Mouse (Mus musculus) midbrain, embryonic 11.5 days (tissue): ENCODE results near the gene 4930583I09Rik. TPM values are rescaled to one million over a fixed set of nuclear protein-coding genes. Genes with fewer than 3 reads are reported as not detected.

Experiments used
- ATAC-seq: fragments of 200-750 bp; cut with Nextera tagmentation; 2 replicates; pipeline ENCODE4 v1.8.0; 2017; ENCODE audit warnings: moderate TSS enrichment, moderate library complexity; ENCODE audit not compliant: low FRiP score
- DNase-seq: peaks from one replicate; pipeline ENCODE4 v3.0.0; 2015; ENCODE audit warnings: low spot score; ENCODE audit errors: missing footprints
- H3K27ac ChIP-seq: fragments of 300-500 bp; sonication (generic); 2 replicates; pipeline ENCODE4 v1.5.1; 2014; ENCODE audit warnings: low read depth, low read length
- H3K27me3 ChIP-seq: fragments of 300-500 bp; sonication (generic); 2 replicates; pipeline ENCODE4 v1.6.1; 2014; ENCODE audit warnings: mild to moderate bottlenecking, low read length, moderate library complexity, mixed read lengths; ENCODE audit not compliant: control insufficient read depth, insufficient read depth
- H3K36me3 ChIP-seq: fragments of 300-500 bp; sonication (generic); 2 replicates; pipeline ENCODE4 v1.6.1; 2014; ENCODE audit warnings: mild to moderate bottlenecking, low read length, moderate library complexity, mixed read lengths; ENCODE audit not compliant: control insufficient read depth, insufficient read depth
- H3K4me1 ChIP-seq: fragments of 300-500 bp; sonication (generic); 2 replicates; pipeline ENCODE4 v1.6.1; 2014; ENCODE audit warnings: low read length; ENCODE audit not compliant: control insufficient read depth, insufficient read depth
- H3K4me2 ChIP-seq: fragments of 300-500 bp; sonication (generic); 2 replicates; pipeline ENCODE4 v1.6.1; 2014; ENCODE audit warnings: mild to moderate bottlenecking, moderate library complexity
- H3K4me3 ChIP-seq: fragments of 300-500 bp; sonication (generic); 2 replicates; pipeline ENCODE4 v1.5.1; 2014; ENCODE audit warnings: low read depth, low read length
- H3K9ac ChIP-seq: fragments of 300-500 bp; sonication (generic); 2 replicates; pipeline ENCODE4 v1.6.1; 2014; ENCODE audit warnings: low read length
- H3K9me3 ChIP-seq: fragments of 300-500 bp; sonication (generic); 2 replicates; pipeline ENCODE4 v1.6.1; 2016; ENCODE audit warnings: low read length; ENCODE audit not compliant: control insufficient read depth
- WGBS: fragments of 180-500 bp; shearing (Covaris S2); extraction: QIAGEN DNeasy Blood & Tissue Kit; methylation state at CpG from one replicate; pipeline ENCODE4 v1.1.7; 2014; 5-methylcytosine and 5-hydroxymethylcytosine counted together
- polyA plus RNA-seq: library from polyadenylated mRNA; unstranded; fragments of >200 nt; fragmentation: Nextera tagmentation; extraction: Ambion mirVana; gene quantifications from 2 replicates; pipeline ENCODE4 v1.2.1, GENCODE M21; 2014

The 4930583I09Rik gene
- polyA plus RNA-seq, 1 experiment from 2014 or later: not detected

- H3K9ac ChIP-seq: no peak overlapping the region
- no peaks in the 10 kb centered on the region for H3K9me3 ChIP-seq
- 87% methylated on average over 6 of the region's 6 CpGs for WGBS
- H3K4me2 ChIP-seq: no peak overlapping the region
- no peaks in the 10 kb centered on the region for H3K36me3 ChIP-seq
- DNase-seq (no peak), ATAC-seq (no peak)
- no peaks in the 10 kb centered on the region for H3K4me1 ChIP-seq
- H3K27ac ChIP-seq: no peak overlapping the region
- no peak overlapping the region for H3K4me3 ChIP-seq
- no peaks in the 10 kb centered on the region for H3K27me3 ChIP-seq
Observed at GRCm38 (mm10) chr17:64813568-64813967, 22.3 kb downstream of the 4930583I09Rik start.

- DNase-seq: no peak
- no peak overlapping the region for H3K4me2 ChIP-seq
- H3K36me3 ChIP-seq: no peaks in the 10 kb centered on the region
- no peak overlapping the region for H3K9ac ChIP-seq
- no peak overlapping the region for H3K27ac ChIP-seq
- no peak for ATAC-seq
- no peaks in the 10 kb centered on the region for H3K27me3 ChIP-seq
- 82% methylated on average over 8 of the region's 8 CpGs for WGBS
- no peaks in the 10 kb centered on the region for H3K9me3 ChIP-seq
- H3K4me1 ChIP-seq: no peaks in the 10 kb centered on the region
- no peak overlapping the region for H3K4me3 ChIP-seq
Observed at GRCm38 (mm10) chr17:64806035-64806589, 29.8 kb downstream of the 4930583I09Rik start.

- Histone ChIP-seq H3K27ac (peak overlapping the region; percentile 50; the same call in 1 of the 2 replicates), H3K4me2 (no peak overlapping the region), H3K27me3 (no peaks in the 10 kb centered on the region), H3K36me3 (no peaks in the 10 kb centered on the region), H3K4me3 (no peak overlapping the region), H3K4me1 (no peaks in the 10 kb centered on the region), H3K9ac (no peak overlapping the region), H3K9me3 (no peaks in the 10 kb centered on the region)
- DNase-seq (peak; percentile 87), ATAC-seq (peak; percentile 80)
- 57% methylated on average over 13 of the region's 13 CpGs for WGBS
Observed at GRCm38 (mm10) chr17:64804375-64805124, 31.3 kb downstream of the 4930583I09Rik start.

GRCm38 (mm10) chr17:64802956-64803275 lies 33.0 kb downstream of the 4930583I09Rik start:
- 66% methylated on average over 7 of the region's 7 CpGs for WGBS
- DNase-seq (no peak), ATAC-seq (no peak)
- no peak overlapping the region for H3K9ac ChIP-seq
- H3K4me3 ChIP-seq: no peak overlapping the region
- no peaks in the 10 kb centered on the region for H3K36me3 ChIP-seq
- no peaks in the 10 kb centered on the region for H3K27me3 ChIP-seq
- no peak overlapping the region for H3K27ac ChIP-seq
- no peaks in the 10 kb centered on the region for H3K9me3 ChIP-seq
- H3K4me2 ChIP-seq: no peak overlapping the region
- H3K4me1 ChIP-seq: no peaks in the 10 kb centered on the region

- Histone ChIP-seq H3K27me3 (no peaks in the 10 kb centered on the region), H3K27ac (no peak overlapping the region), H3K9ac (no peak overlapping the region), H3K9me3 (no peaks in the 10 kb centered on the region), H3K4me2 (no peak overlapping the region), H3K36me3 (no peaks in the 10 kb centered on the region), H3K4me1 (no peaks in the 10 kb centered on the region), H3K4me3 (no peak overlapping the region)
- ATAC-seq: 0 out of 2 replicates have a peak, but pooled peaks have one; percentile 27
- 42% methylated on average over 11 of the region's 11 CpGs for WGBS
- DNase-seq: no peak
Observed at GRCm38 (mm10) chr17:64802168-64802955, 33.5 kb downstream of the 4930583I09Rik start.

- WGBS: 81% methylated on average over 5 of the region's 5 CpGs
- Histone ChIP-seq H3K27ac (no peak overlapping the region), H3K9me3 (no peaks in the 10 kb centered on the region), H3K36me3 (no peaks in the 10 kb centered on the region), H3K4me2 (no peak overlapping the region), H3K9ac (no peak overlapping the region), H3K27me3 (no peaks in the 10 kb centered on the region), H3K4me3 (no peak overlapping the region), H3K4me1 (no peaks in the 10 kb centered on the region)
- no peak for DNase-seq
- no peak for ATAC-seq
Observed at GRCm38 (mm10) chr17:64792623-64793022, 43.2 kb downstream of the 4930583I09Rik start.

GRCm38 (mm10) chr17:64792076-64792475 lies 43.8 kb downstream of the 4930583I09Rik start:
- ATAC-seq (no peak), DNase-seq (no peak)
- Histone ChIP-seq H3K4me3 (no peak overlapping the region), H3K36me3 (no peaks in the 10 kb centered on the region), H3K4me1 (no peaks in the 10 kb centered on the region), H3K9me3 (no peaks in the 10 kb centered on the region), H3K4me2 (no peak overlapping the region), H3K9ac (no peak overlapping the region), H3K27ac (no peak overlapping the region), H3K27me3 (no peaks in the 10 kb centered on the region)
- 95% methylated on average over 3 of the region's 3 CpGs for WGBS

- Histone ChIP-seq H3K27me3 (no peaks in the 10 kb centered on the region), H3K9me3 (no peaks in the 10 kb centered on the region), H3K4me3 (no peak overlapping the region), H3K9ac (no peak overlapping the region), H3K27ac (no peak overlapping the region), H3K4me1 (no peaks in the 10 kb centered on the region), H3K4me2 (no peak overlapping the region), H3K36me3 (no peaks in the 10 kb centered on the region)
- ATAC-seq: no peak
- DNase-seq: no peak
- 82% methylated on average over 3 of the region's 3 CpGs for WGBS
Observed at GRCm38 (mm10) chr17:64789175-64789574, 46.7 kb downstream of the 4930583I09Rik start.

- Histone ChIP-seq H3K9ac (no peak overlapping the region), H3K4me1 (no peaks in the 10 kb centered on the region), H3K4me3 (no peak overlapping the region), H3K36me3 (no peaks in the 10 kb centered on the region), H3K27ac (no peak overlapping the region), H3K27me3 (no peaks in the 10 kb centered on the region), H3K9me3 (no peaks in the 10 kb centered on the region), H3K4me2 (no peak overlapping the region)
- DNase-seq (no peak), ATAC-seq (no peak)
- 90% methylated on average over 13 of the region's 13 CpGs for WGBS
Observed at GRCm38 (mm10) chr17:64788301-64788700, 47.6 kb downstream of the 4930583I09Rik start.
